Mouse (Mus musculus) ES-E14 (cell line): ENCODE measurements at regions not wholly inside any gene's neighbourhood (a gene's known extent, or its start where the extent isn't known, plus 50 kb on each side); places are given as distances from the start of the nearest gene placed in this dataset.

Experiments used
- DNase-seq: peaks from one replicate; pipeline ENCODE4 v3.0.0-alpha.2; 2013; ENCODE audit warnings: low read depth, low spot score
- H3K27ac ChIP-seq: 2 replicates; pipeline ENCODE4 v1.5.1; 2012; ENCODE audit warnings: low read depth, mild to moderate bottlenecking, low read length, moderate library complexity, mixed read lengths; ENCODE audit not compliant: poor library complexity, insufficient read depth, severe bottlenecking
- H3K36me3 ChIP-seq: 2 replicates; pipeline ENCODE4 v1.6.1; 2012; ENCODE audit warnings: mild to moderate bottlenecking, low read length, moderate library complexity, mixed read lengths; ENCODE audit not compliant: control insufficient read depth, poor library complexity, insufficient read depth, severe bottlenecking
- H3K4me1 ChIP-seq, 2 experiments: fragments of 150-350 bp in 1 of 2; sonication (generic) in 1 of 2; 2 replicates each; pipeline ENCODE4 v1.6.1; 2012; ENCODE audit warnings: low read length in 2 of 2, mild to moderate bottlenecking in 1 of 2, mixed read lengths in 1 of 2; ENCODE audit not compliant: control insufficient read depth in 2 of 2, insufficient read depth in 2 of 2, poor library complexity in 1 of 2
- H3K4me3 ChIP-seq, 2 experiments: fragments of 150-350 bp in 1 of 2; sonication (generic) in 1 of 2; 2 replicates each; pipeline ENCODE4 v1.5.1; 2012; ENCODE audit warnings: low read length in 2 of 2, low read depth in 1 of 2, mild to moderate bottlenecking in 1 of 2, mixed read lengths in 1 of 2; ENCODE audit not compliant: insufficient read depth in 1 of 2, poor library complexity in 1 of 2, severe bottlenecking in 1 of 2
- H3K9ac ChIP-seq: 2 replicates; pipeline ENCODE4 v1.6.1; 2012; ENCODE audit warnings: low read depth, mild to moderate bottlenecking, low read length, mixed read lengths; ENCODE audit not compliant: poor library complexity, insufficient read depth, severe bottlenecking
- H3K9me3 ChIP-seq: fragments of 150-350 bp; sonication (generic); 2 replicates; pipeline ENCODE4 v1.6.1; 2012; ENCODE audit warnings: low read depth, mild to moderate bottlenecking, low read length; ENCODE audit not compliant: control insufficient read depth, insufficient read depth
- CHD2 ChIP-seq: IDR thresholded peaks from 2 replicates; pipeline ENCODE4 v1.6.1; 2014; ENCODE audit warnings: mild to moderate bottlenecking, low read depth, low read length, inconsistent platforms
- HCFC1 ChIP-seq: IDR thresholded peaks from 2 replicates; pipeline ENCODE4 v1.6.1; 2012; ENCODE audit warnings: low read length, inconsistent platforms, borderline replicate concordance; ENCODE audit not compliant: insufficient read depth
- MAFK ChIP-seq: IDR thresholded peaks from 2 replicates; pipeline ENCODE4 v1.6.1; 2014; ENCODE audit warnings: mild to moderate bottlenecking, low read depth, low read length, inconsistent platforms; ENCODE audit not compliant: insufficient read depth
- ZC3H11A ChIP-seq: IDR thresholded peaks from 2 replicates; pipeline ENCODE4 v1.6.1; 2012; ENCODE audit warnings: low read depth, mild to moderate bottlenecking, inconsistent platforms, low read length, borderline replicate concordance
- ZNF384 ChIP-seq: IDR thresholded peaks from 2 replicates; pipeline ENCODE4 v1.6.1; 2012; ENCODE audit warnings: low read depth, low read length, inconsistent platforms
- in situ Hi-C, 2 experiments: fragments of 600-800 bp; cut with MboI; formaldehyde crosslinking; loops; one replicate each; pipeline ENCODE4 v1.15.1; 2025; ENCODE audit warnings: low sequenced_read_pairs in 2 of 2, inconsistent platforms in 1 of 2; ENCODE audit not compliant: unreplicated experiment in 2 of 2

DNA sequence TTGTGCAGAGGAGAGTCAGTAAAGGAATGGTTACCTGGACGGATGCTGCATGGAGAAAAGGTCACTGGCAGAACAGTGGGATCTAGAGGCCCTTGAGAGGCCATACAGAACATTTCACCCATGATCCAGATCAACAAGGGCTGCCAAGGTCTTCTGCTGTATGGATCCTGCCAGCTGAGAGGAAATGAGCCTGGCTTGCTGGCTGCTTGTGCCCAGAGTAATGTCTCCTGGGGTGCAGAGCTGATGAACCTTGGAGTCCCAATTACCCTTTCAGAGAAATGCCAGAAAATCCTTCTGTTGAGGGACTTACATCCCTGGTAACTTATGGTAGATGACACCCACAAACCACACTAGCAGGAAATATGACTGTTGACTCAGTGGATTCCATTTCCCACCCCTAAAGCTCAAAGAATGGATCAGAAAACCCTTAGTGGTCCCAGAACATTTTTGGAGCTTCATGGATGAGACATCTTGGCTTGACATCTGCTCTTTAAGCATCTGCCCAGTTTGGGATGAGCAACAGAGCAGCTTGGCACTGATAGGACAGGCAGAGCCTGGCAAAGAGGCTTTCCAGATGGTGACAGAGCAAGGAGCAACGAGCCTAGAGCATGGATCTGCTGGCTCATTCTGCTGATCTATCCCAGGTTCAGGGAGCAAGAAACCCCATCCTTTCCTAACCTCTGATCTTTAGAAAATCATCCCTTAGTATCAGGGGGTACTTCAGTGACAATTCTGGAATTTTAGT lies 416.6 kb downstream of the Adra2a start:
- TF ChIP-seq ZC3H11A (no peak), HCFC1 (no peak), MAFK (no peak), CHD2 (no peak), ZNF384 (no peak)

GRCm38 (mm10) chr19:54462480-54462879 lies 418.5 kb downstream of the Adra2a start:
- TF ChIP-seq HCFC1 (no peak), CHD2 (no peak), MAFK (no peak), ZC3H11A (no peak), ZNF384 (no peak)
- H3K27ac ChIP-seq: no peak overlapping the region
- H3K9ac ChIP-seq: no peak overlapping the region
- in situ Hi-C loops: no loop called here
- no peak for DNase-seq
- H3K4me3 ChIP-seq: no peak overlapping the region
- no peaks in the 10 kb centered on the region for H3K36me3 ChIP-seq
- H3K4me1 ChIP-seq: no peaks in the 10 kb centered on the region
- H3K9me3 ChIP-seq: no peaks in the 10 kb centered on the region

More for the DNA sequence above, 416.6 kb downstream of the Adra2a start:
- Histone ChIP-seq H3K4me1 (no peaks in the 10 kb centered on the region), H3K4me3 (no peak overlapping the region), H3K9me3 (no peaks in the 10 kb centered on the region), H3K36me3 (no peaks in the 10 kb centered on the region), H3K9ac (no peak overlapping the region), H3K27ac (no peak overlapping the region)
- no peak for DNase-seq
- in situ Hi-C loops: no loop called here

- H3K4me3 ChIP-seq: no peak overlapping the region
- no peak overlapping the region for H3K27ac ChIP-seq
- no peaks in the 10 kb centered on the region for H3K9me3 ChIP-seq
- DNase-seq: no peak
- H3K9ac ChIP-seq: no peak overlapping the region
- TF ChIP-seq CHD2 (no peak), ZNF384 (no peak), ZC3H11A (no peak), HCFC1 (no peak), MAFK (no peak)
- H3K36me3 ChIP-seq: no peaks in the 10 kb centered on the region
- no peaks in the 10 kb centered on the region for H3K4me1 ChIP-seq
- in situ Hi-C loops: no loop called here
Observed at GRCm38 (mm10) chr19:54470034-54470433, 426.1 kb downstream of the Adra2a start.

DNA sequence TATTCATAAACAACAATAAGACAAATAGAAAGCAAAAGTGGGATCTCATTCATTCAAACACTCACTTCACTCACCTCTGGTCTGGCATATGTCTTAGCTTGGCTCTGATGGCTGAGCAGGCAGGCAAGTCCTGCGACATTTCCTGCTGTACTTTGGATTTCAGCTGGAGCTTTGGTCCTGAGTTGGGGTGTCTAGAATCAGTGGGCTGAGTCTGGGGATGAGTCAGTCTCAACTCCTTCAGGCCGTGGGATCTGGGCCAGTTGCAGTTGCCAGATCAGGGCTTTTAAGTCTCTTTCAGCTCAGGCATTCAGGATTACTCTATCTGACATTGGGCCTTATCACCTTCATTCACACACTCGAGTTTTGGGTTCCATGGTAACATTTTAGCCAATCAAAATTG lies 454.1 kb downstream of the Adra2a start:
- Histone ChIP-seq H3K9me3 (no peaks in the 10 kb centered on the region), H3K36me3 (no peaks in the 10 kb centered on the region), H3K4me3 (no peak overlapping the region), H3K27ac (no peak overlapping the region), H3K4me1 (no peaks in the 10 kb centered on the region), H3K9ac (no peak overlapping the region)
- no peak for DNase-seq
- no peak for TF ChIP-seq MAFK
- no peak for TF ChIP-seq CHD2
- TF ChIP-seq ZNF384: no peak
- no peak for TF ChIP-seq ZC3H11A
- TF ChIP-seq HCFC1: no peak
- in situ Hi-C loops: no loop called here

- TF ChIP-seq MAFK (no peak), CHD2 (no peak), HCFC1 (no peak), ZC3H11A (no peak), ZNF384 (no peak)
- Histone ChIP-seq H3K27ac (no peak overlapping the region), H3K36me3 (no peaks in the 10 kb centered on the region), H3K4me3 (no peak overlapping the region), H3K4me1 (no peaks in the 10 kb centered on the region), H3K9me3 (no peaks in the 10 kb centered on the region), H3K9ac (no peak overlapping the region)
- in situ Hi-C loops: no loop called here
- DNase-seq: no peak
Observed at GRCm38 (mm10) chr19:54533858-54534257, 489.9 kb downstream of the Adra2a start.
